Mouse (Mus musculus): ENCODE results near the gene Slc23a2. TPM values are rescaled to one million over a fixed set of nuclear protein-coding genes. Genes with fewer than 3 reads are reported as not detected.

Slc23a2 gene
- polyA plus RNA-seq, 1 experiment from 2014 or later, result 11.8 TPM

GRCm38 (mm10) chr2:132019372-132019811 lies 125.5 kb downstream of the Slc23a2 start:
- Histone ChIP-seq H3K27ac (no peak overlapping the region), H3K4me1 (replicated peaks) (peaks cover 27% of the 10 kb centered on the region), H3K27me3 (ENCODE audit: insufficient read depth, poor library complexity, severe bottlenecking) (no peaks in the 10 kb centered on the region), H3K9me3 (no peaks in the 10 kb centered on the region), H3K36me3 (peaks cover 39% of the 10 kb centered on the region), H3K4me3 (no peak overlapping the region)
- 82% methylated on average over 3 of the region's 3 CpGs for WGBS
- no peak for DNase-seq (ENCODE audit: low spot score)

GRCm38 (mm10) chr2:132018156-132018555 lies 126.8 kb downstream of the Slc23a2 start:
- Histone ChIP-seq H3K4me3 (no peak overlapping the region), H3K4me1 (replicated peaks) (peaks cover 27% of the 10 kb centered on the region), H3K36me3 (peaks cover 42% of the 10 kb centered on the region), H3K9me3 (no peaks in the 10 kb centered on the region), H3K27me3 (ENCODE audit: insufficient read depth, poor library complexity, severe bottlenecking) (no peaks in the 10 kb centered on the region), H3K27ac (0 out of 2 replicates have a peak overlapping the region, but pooled peaks have one; percentile 66)
- no peak for DNase-seq (ENCODE audit: low spot score)
- WGBS, result 69% methylated on average over 4 of the region's 4 CpGs

GRCm38 (mm10) chr2:132017611-132018010 lies 127.3 kb downstream of the Slc23a2 start:
- DNase-seq (ENCODE audit: low spot score), result no peak
- Histone ChIP-seq H3K27ac (no peak overlapping the region), H3K4me1 (replicated peaks) (peaks cover 27% of the 10 kb centered on the region), H3K36me3 (peaks cover 43% of the 10 kb centered on the region), H3K4me3 (no peak overlapping the region), H3K27me3 (ENCODE audit: insufficient read depth, poor library complexity, severe bottlenecking) (no peaks in the 10 kb centered on the region), H3K9me3 (no peaks in the 10 kb centered on the region)
- WGBS, result 56% methylated on average over 7 of the region's 7 CpGs

GRCm38 (mm10) chr2:132016034-132016433 lies 128.9 kb downstream of the Slc23a2 start:
- Histone ChIP-seq H3K4me1 (replicated peaks) (peaks cover 24% of the 10 kb centered on the region), H3K27ac (no peak overlapping the region), H3K4me3 (no peak overlapping the region), H3K36me3 (peaks cover 53% of the 10 kb centered on the region), H3K27me3 (ENCODE audit: insufficient read depth, poor library complexity, severe bottlenecking) (no peaks in the 10 kb centered on the region), H3K9me3 (no peaks in the 10 kb centered on the region)
- 91% methylated on average over 1 of the region's 1 CpGs for WGBS
- no peak for DNase-seq (ENCODE audit: low spot score)

- Histone ChIP-seq H3K4me3 (no peak overlapping the region), H3K4me1 (replicated peaks) (0 out of 2 replicates have a peak, but pooled peaks cover 5% of the 10 kb centered on the region), H3K27ac (no peak overlapping the region), H3K27me3 (ENCODE audit: insufficient read depth, poor library complexity, severe bottlenecking) (no peaks in the 10 kb centered on the region), H3K9me3 (no peaks in the 10 kb centered on the region), H3K36me3 (peaks cover 58% of the 10 kb centered on the region)
- WGBS, result 92% methylated on average over 4 of the region's 4 CpGs
- no peak for DNase-seq (ENCODE audit: low spot score)
Measured at GRCm38 (mm10) chr2:132013152-132013551, 131.8 kb downstream of the Slc23a2 start.

- Histone ChIP-seq H3K9me3 (no peaks in the 10 kb centered on the region), H3K4me1 (replicated peaks) (peaks cover 8% of the 10 kb centered on the region), H3K27ac (no peak overlapping the region), H3K36me3 (peaks cover 69% of the 10 kb centered on the region), H3K27me3 (ENCODE audit: insufficient read depth, poor library complexity, severe bottlenecking) (no peaks in the 10 kb centered on the region), H3K4me3 (no peak overlapping the region)
- DNase-seq (ENCODE audit: low spot score), result no peak
- 91% methylated on average over 2 of the region's 2 CpGs for WGBS
Measured at GRCm38 (mm10) chr2:132010781-132011180, 134.1 kb downstream of the Slc23a2 start.

GRCm38 (mm10) chr2:132008186-132008585 lies 136.7 kb downstream of the Slc23a2 start:
- Histone ChIP-seq H3K27ac (no peak overlapping the region), H3K36me3 (peaks cover 93% of the 10 kb centered on the region), H3K27me3 (ENCODE audit: insufficient read depth, poor library complexity, severe bottlenecking) (no peaks in the 10 kb centered on the region), H3K9me3 (no peaks in the 10 kb centered on the region), H3K4me3 (no peak overlapping the region), H3K4me1 (replicated peaks) (peaks cover 8% of the 10 kb centered on the region)
- no peak for DNase-seq (ENCODE audit: low spot score)
- 64% methylated on average over 4 of the region's 4 CpGs for WGBS

GRCm38 (mm10) chr2:132007475-132007819 lies 137.5 kb downstream of the Slc23a2 start:
- H3K9me3 ChIP-seq, result no peaks in the 10 kb centered on the region
- H3K4me1 ChIP-seq (replicated peaks), result peaks cover 8% of the 10 kb centered on the region
- no peak overlapping the region for H3K27ac ChIP-seq
- DNase-seq (ENCODE audit: low spot score), result no peak
- 42% methylated on average over 6 of the region's 6 CpGs for WGBS
- peaks cover 97% of the 10 kb centered on the region for H3K36me3 ChIP-seq
- H3K4me3 ChIP-seq, result no peak overlapping the region
- no peaks in the 10 kb centered on the region for H3K27me3 ChIP-seq (ENCODE audit: insufficient read depth, poor library complexity, severe bottlenecking)

GRCm38 (mm10) chr2:132006561-132007474 lies 138.1 kb downstream of the Slc23a2 start:
- peaks cover 8% of the 10 kb centered on the region for H3K4me1 ChIP-seq (replicated peaks)
- H3K27ac ChIP-seq, result peak overlapping the region; percentile 29; the same call in 1 of the 2 replicates
- H3K9me3 ChIP-seq, result no peaks in the 10 kb centered on the region
- peaks cover 96% of the 10 kb centered on the region for H3K36me3 ChIP-seq
- DNase-seq (ENCODE audit: low spot score), result no peak
- no peak overlapping the region for H3K4me3 ChIP-seq
- 81% methylated on average over 18 of the region's 18 CpGs for WGBS
- no peaks in the 10 kb centered on the region for H3K27me3 ChIP-seq (ENCODE audit: insufficient read depth, poor library complexity, severe bottlenecking)

- 86% methylated on average over 4 of the region's 4 CpGs for WGBS
Measured at GRCm38 (mm10) chr2:132005445-132005844, 139.5 kb downstream of the Slc23a2 start.

GRCm38 (mm10) chr2:132004495-132005136 lies 140.3 kb downstream of the Slc23a2 start:
- H3K27me3 ChIP-seq (ENCODE audit: insufficient read depth, poor library complexity, severe bottlenecking), result no peaks in the 10 kb centered on the region
- H3K36me3 ChIP-seq, result peaks cover 92% of the 10 kb centered on the region
- 81% methylated on average over 9 of the region's 9 CpGs for WGBS
- no peak overlapping the region for H3K4me3 ChIP-seq
- no peaks in the 10 kb centered on the region for H3K9me3 ChIP-seq
- peaks cover 8% of the 10 kb centered on the region for H3K4me1 ChIP-seq (replicated peaks)
- no peak overlapping the region for H3K27ac ChIP-seq
- no peak for DNase-seq (ENCODE audit: low spot score)

More at GRCm38 (mm10) chr2:132005445-132005844, 139.5 kb downstream of the Slc23a2 start:
- Histone ChIP-seq H3K4me3 (no peak overlapping the region), H3K9me3 (no peaks in the 10 kb centered on the region), H3K27ac (no peak overlapping the region), H3K4me1 (replicated peaks) (peaks cover 8% of the 10 kb centered on the region), H3K27me3 (ENCODE audit: insufficient read depth, poor library complexity, severe bottlenecking) (no peaks in the 10 kb centered on the region), H3K36me3 (peaks cover 92% of the 10 kb centered on the region)
- DNase-seq (ENCODE audit: low spot score), result no peak

GRCm38 (mm10) chr2:132003916-132004315 lies 141.0 kb downstream of the Slc23a2 start:
- WGBS, result 82% methylated on average over 5 of the region's 5 CpGs
- H3K36me3 ChIP-seq, result peaks cover 91% of the 10 kb centered on the region
- H3K4me1 ChIP-seq (replicated peaks), result peaks cover 8% of the 10 kb centered on the region
- H3K4me3 ChIP-seq, result no peak overlapping the region
- H3K27ac ChIP-seq, result no peak overlapping the region
- no peaks in the 10 kb centered on the region for H3K9me3 ChIP-seq
- no peaks in the 10 kb centered on the region for H3K27me3 ChIP-seq (ENCODE audit: insufficient read depth, poor library complexity, severe bottlenecking)
- no peak for DNase-seq (ENCODE audit: low spot score)

All from hindbrain, embryonic 10.5 days (tissue).